Mouse (Mus musculus): Measurements from ENCODE around the gene Zfp592. TPM values are rescaled to one million over a fixed set of nuclear protein-coding genes. Genes with fewer than 3 reads are reported as not detected.

Zfp592 gene
- polyA plus RNA-seq, 1 experiment from 2014 or later, result 16.1 TPM

DNA sequence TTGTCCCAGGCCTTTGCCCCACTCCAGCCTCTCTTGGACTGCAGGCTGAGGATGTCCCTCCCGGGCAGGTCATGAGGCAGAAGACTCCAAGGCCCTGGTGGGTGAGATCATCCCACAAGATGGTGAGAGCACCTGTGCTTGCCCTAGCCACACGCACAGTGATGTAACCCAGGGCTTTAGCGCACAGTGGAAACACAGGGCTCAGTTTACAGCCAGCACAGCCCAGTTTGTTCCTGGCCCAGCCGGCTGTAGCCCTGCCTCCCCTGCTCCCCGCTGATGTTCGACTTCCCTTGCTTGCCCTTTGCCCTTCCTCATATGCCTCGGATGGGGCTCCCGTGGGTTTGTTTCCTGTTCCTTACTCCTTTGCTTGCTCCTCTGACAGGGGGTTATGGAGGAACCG lies 81.1 kb downstream of the Zfp592 start:
- peak; percentile 55; the same call in 1 of the 2 replicates for ATAC-seq (ENCODE audit: low FRiP score, low TSS enrichment)
- Histone ChIP-seq H3K9ac (ENCODE audit: low read depth, low read length) (no peak overlapping the region), H3K27me3 (ENCODE audit: control insufficient read depth, insufficient read depth, low read length) (no peaks in the 10 kb centered on the region), H3K27ac (ENCODE audit: low read depth, low read length) (peak overlapping the region; percentile 20; the same call in 1 of the 2 replicates), H3K4me1 (ENCODE audit: control insufficient read depth, insufficient read depth, low read length) (peaks cover 10% of the 10 kb centered on the region), H3K36me3 (ENCODE audit: control insufficient read depth, insufficient read depth, low read length) (no peaks in the 10 kb centered on the region), H3K9me3 (ENCODE audit: control insufficient read depth, low read length) (no peaks in the 10 kb centered on the region), H3K4me2 (replicated peaks; ENCODE audit: low read depth, low read length) (no peak overlapping the region), H3K4me3 (ENCODE audit: low read length) (no peak overlapping the region)
- WGBS, result 27% methylated on average over 9 of the region's 9 CpGs

GRCm38 (mm10) chr7:81075299-81075698 lies 81.8 kb downstream of the Zfp592 start:
- Histone ChIP-seq H3K9me3 (ENCODE audit: control insufficient read depth, low read length) (no peaks in the 10 kb centered on the region), H3K36me3 (ENCODE audit: control insufficient read depth, insufficient read depth, low read length) (no peaks in the 10 kb centered on the region), H3K9ac (ENCODE audit: low read depth, low read length) (no peak overlapping the region), H3K4me2 (replicated peaks; ENCODE audit: low read depth, low read length) (no peak overlapping the region), H3K27me3 (ENCODE audit: control insufficient read depth, insufficient read depth, low read length) (no peaks in the 10 kb centered on the region), H3K4me1 (ENCODE audit: control insufficient read depth, insufficient read depth, low read length) (peaks cover 10% of the 10 kb centered on the region), H3K4me3 (ENCODE audit: low read length) (no peak overlapping the region), H3K27ac (ENCODE audit: low read depth, low read length) (peak overlapping the region; percentile 20; the same call in 1 of the 2 replicates)
- 32% methylated on average over 7 of the region's 7 CpGs for WGBS
- ATAC-seq (ENCODE audit: low FRiP score, low TSS enrichment), result 0 out of 2 replicates have a peak, but pooled peaks have one; percentile 26

- H3K27me3 ChIP-seq (ENCODE audit: control insufficient read depth, insufficient read depth, low read length), result no peaks in the 10 kb centered on the region
- H3K9ac ChIP-seq (ENCODE audit: low read depth, low read length), result no peak overlapping the region
- no peak overlapping the region for H3K4me3 ChIP-seq (ENCODE audit: low read length)
- WGBS, result 76% methylated on average over 5 of the region's 5 CpGs
- no peak for ATAC-seq (ENCODE audit: low FRiP score, low TSS enrichment)
- no peaks in the 10 kb centered on the region for H3K36me3 ChIP-seq (ENCODE audit: control insufficient read depth, insufficient read depth, low read length)
- H3K27ac ChIP-seq (ENCODE audit: low read depth, low read length), result no peak overlapping the region
- H3K4me2 ChIP-seq (replicated peaks; ENCODE audit: low read depth, low read length), result no peak overlapping the region
- no peaks in the 10 kb centered on the region for H3K9me3 ChIP-seq (ENCODE audit: control insufficient read depth, low read length)
- H3K4me1 ChIP-seq (ENCODE audit: control insufficient read depth, insufficient read depth, low read length), result peaks cover 11% of the 10 kb centered on the region
These were observed 82.3 kb downstream of the Zfp592 start for GRCm38 (mm10) chr7:81075732-81076131.

- Histone ChIP-seq H3K4me1 (ENCODE audit: control insufficient read depth, insufficient read depth, low read length) (peaks cover 16% of the 10 kb centered on the region), H3K4me3 (ENCODE audit: low read length) (no peak overlapping the region), H3K27me3 (ENCODE audit: control insufficient read depth, insufficient read depth, low read length) (no peaks in the 10 kb centered on the region), H3K36me3 (ENCODE audit: control insufficient read depth, insufficient read depth, low read length) (no peaks in the 10 kb centered on the region), H3K9ac (ENCODE audit: low read depth, low read length) (no peak overlapping the region), H3K9me3 (ENCODE audit: control insufficient read depth, low read length) (no peaks in the 10 kb centered on the region), H3K27ac (ENCODE audit: low read depth, low read length) (no peak overlapping the region), H3K4me2 (replicated peaks; ENCODE audit: low read depth, low read length) (no peak overlapping the region)
- ATAC-seq (ENCODE audit: low FRiP score, low TSS enrichment), result no peak
- 61% methylated on average over 6 of the region's 6 CpGs for WGBS
These were observed 83.5 kb downstream of the Zfp592 start for GRCm38 (mm10) chr7:81077009-81077408.

GRCm38 (mm10) chr7:81078740-81079139 lies 85.3 kb downstream of the Zfp592 start:
- no peak for ATAC-seq (ENCODE audit: low FRiP score, low TSS enrichment)
- no peaks in the 10 kb centered on the region for H3K27me3 ChIP-seq (ENCODE audit: control insufficient read depth, insufficient read depth, low read length)
- no peak overlapping the region for H3K27ac ChIP-seq (ENCODE audit: low read depth, low read length)
- no peak overlapping the region for H3K4me3 ChIP-seq (ENCODE audit: low read length)
- no peak overlapping the region for H3K9ac ChIP-seq (ENCODE audit: low read depth, low read length)
- no peaks in the 10 kb centered on the region for H3K9me3 ChIP-seq (ENCODE audit: control insufficient read depth, low read length)
- no peaks in the 10 kb centered on the region for H3K36me3 ChIP-seq (ENCODE audit: control insufficient read depth, insufficient read depth, low read length)
- 87% methylated on average over 6 of the region's 6 CpGs for WGBS
- peaks cover 16% of the 10 kb centered on the region for H3K4me1 ChIP-seq (ENCODE audit: control insufficient read depth, insufficient read depth, low read length)
- no peak overlapping the region for H3K4me2 ChIP-seq (replicated peaks; ENCODE audit: low read depth, low read length)

DNA sequence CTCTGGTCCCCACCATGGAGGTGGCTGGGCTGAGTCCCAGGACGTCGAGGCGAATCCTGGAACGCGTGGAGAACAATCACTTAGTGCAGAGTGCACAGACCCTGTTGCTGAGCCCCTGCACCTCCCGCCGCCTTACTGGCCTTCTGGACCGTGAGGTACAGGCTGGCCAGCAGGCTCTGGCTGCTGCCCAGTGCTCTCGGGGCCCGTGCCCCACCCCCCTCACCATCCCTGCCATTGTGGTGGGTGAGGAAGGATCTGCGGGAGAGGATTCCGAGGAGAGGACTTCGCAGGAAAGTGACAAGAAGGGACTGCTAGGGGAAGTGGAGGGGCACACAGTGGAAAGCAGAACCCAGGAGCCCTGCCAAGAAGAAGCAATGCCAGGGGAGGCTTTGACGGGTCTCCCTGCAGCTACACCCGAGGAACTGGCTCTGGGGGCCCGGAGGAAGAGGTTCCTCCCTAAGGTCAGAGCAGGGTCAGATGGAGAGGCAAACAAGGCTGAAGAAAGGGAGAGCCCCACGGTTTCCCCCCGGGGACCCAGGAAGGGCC lies 100.0 kb downstream of the Zfp592 start:
- Histone ChIP-seq H3K27ac (ENCODE audit: low read depth, low read length) (no peak overlapping the region), H3K9me3 (ENCODE audit: control insufficient read depth, low read length) (no peaks in the 10 kb centered on the region), H3K9ac (ENCODE audit: low read depth, low read length) (no peak overlapping the region), H3K36me3 (ENCODE audit: control insufficient read depth, insufficient read depth, low read length) (no peaks in the 10 kb centered on the region), H3K4me1 (ENCODE audit: control insufficient read depth, insufficient read depth, low read length) (peaks cover 4% of the 10 kb centered on the region; the same call in 1 of the 2 replicates), H3K4me2 (replicated peaks; ENCODE audit: low read depth, low read length) (no peak overlapping the region), H3K27me3 (ENCODE audit: control insufficient read depth, insufficient read depth, low read length) (no peaks in the 10 kb centered on the region), H3K4me3 (ENCODE audit: low read length) (no peak overlapping the region)
- ATAC-seq (ENCODE audit: low FRiP score, low TSS enrichment), result no peak
- 46% methylated on average over 18 of the region's 18 CpGs for WGBS

GRCm38 (mm10) chr7:81094104-81094757 lies 100.8 kb downstream of the Zfp592 start:
- H3K27ac ChIP-seq (ENCODE audit: low read depth, low read length), result no peak overlapping the region
- no peak overlapping the region for H3K4me3 ChIP-seq (ENCODE audit: low read length)
- no peaks in the 10 kb centered on the region for H3K36me3 ChIP-seq (ENCODE audit: control insufficient read depth, insufficient read depth, low read length)
- no peak overlapping the region for H3K9ac ChIP-seq (ENCODE audit: low read depth, low read length)
- WGBS, result 75% methylated on average over 6 of the region's 6 CpGs
- no peak for ATAC-seq (ENCODE audit: low FRiP score, low TSS enrichment)
- no peaks in the 10 kb centered on the region for H3K9me3 ChIP-seq (ENCODE audit: control insufficient read depth, low read length)
- peaks cover 4% of the 10 kb centered on the region; the same call in 1 of the 2 replicates for H3K4me1 ChIP-seq (ENCODE audit: control insufficient read depth, insufficient read depth, low read length)
- no peaks in the 10 kb centered on the region for H3K27me3 ChIP-seq (ENCODE audit: control insufficient read depth, insufficient read depth, low read length)
- H3K4me2 ChIP-seq (replicated peaks; ENCODE audit: low read depth, low read length), result no peak overlapping the region

Other genes starting within 250 kb of the Zfp592 start
- gene Iqgap1, start 167.7 kb upstream of the Zfp592 start, polyA plus RNA-seq (2014; fragmentation: Nextera tagmentation; extraction: Ambion mirVana), result 61.0 and 110 TPM in 2 replicates
- gene Zscan2, start 132.8 kb upstream of the Zfp592 start, polyA plus RNA-seq (2014; fragmentation: Nextera tagmentation; extraction: Ambion mirVana), result 2.8 and 4.0 TPM in 2 replicates
- 32.7 and 38.1 TPM in 2 replicates for gene Wdr73, start 92.4 kb upstream of the Zfp592 start, polyA plus RNA-seq (2014; fragmentation: Nextera tagmentation; extraction: Ambion mirVana)
- 9.4 and 14.3 TPM in 2 replicates for gene Nmb, start 88.6 kb upstream of the Zfp592 start, polyA plus RNA-seq (2014; fragmentation: Nextera tagmentation; extraction: Ambion mirVana)
- 214 and 228 TPM in 2 replicates for gene Sec11a, start 45.9 kb upstream of the Zfp592 start, polyA plus RNA-seq (2014; fragmentation: Nextera tagmentation; extraction: Ambion mirVana)
- 0.13 and 0.34 TPM in 2 replicates for gene Alpk3, start 63.9 kb downstream of the Zfp592 start, polyA plus RNA-seq (2014; fragmentation: Nextera tagmentation; extraction: Ambion mirVana)
- 0.41 TPM in 1 of 2 replicates, not detected in the other for gene Slc28a1, start 121.1 kb downstream of the Zfp592 start, polyA plus RNA-seq (2014; fragmentation: Nextera tagmentation; extraction: Ambion mirVana)
- 4.0 and 7.6 TPM in 2 replicates for gene Pde8a, start 219.9 kb downstream of the Zfp592 start, polyA plus RNA-seq (2014; fragmentation: Nextera tagmentation; extraction: Ambion mirVana)

Data from kidney, embryonic 14.5 days (tissue).